Mouse (Mus musculus): ENCODE data around the gene Atad2b.

DNA sequence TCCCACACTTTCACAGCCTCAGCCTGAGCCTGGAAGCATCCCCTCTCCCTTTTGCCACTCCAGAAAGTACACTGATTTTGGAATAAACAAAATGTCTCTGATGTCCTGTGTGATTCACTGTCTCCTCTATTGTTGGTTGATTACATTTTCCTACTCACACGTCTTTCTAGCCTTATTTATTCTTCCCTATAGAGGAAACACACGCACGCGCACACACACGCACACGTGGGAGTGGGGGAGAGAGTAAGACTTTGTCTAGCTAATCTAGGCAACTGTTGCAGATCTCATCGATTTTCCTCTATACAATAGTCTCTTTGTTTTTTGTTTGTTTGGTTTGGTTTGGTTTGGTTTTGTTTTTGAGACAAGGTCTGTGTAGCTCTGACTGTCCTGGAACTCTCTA, 8.8 kb upstream of the Atad2b start:
- TF ChIP-seq POLR2A (IDR thresholded peaks at IDR 0.05; ENCODE audit: insufficient read depth, low read depth, low read length) (no peak), CTCF (IDR thresholded peaks at IDR 0.05; ENCODE audit: insufficient read depth, low read depth, low read length) (no peak)

Measured in olfactory bulb, adult 2 months (tissue).